Mouse (Mus musculus): ENCODE measurements around the gene Dpep1. TPM values are rescaled to one million over a fixed set of nuclear protein-coding genes. Genes with fewer than 3 reads are reported as not detected.

Dpep1 gene
- total RNA-seq (2012; rRNA removed), result not detected in 2 replicates

GRCm38 (mm10) chr8:123185566-123186409, at the start of gene Dpep1:
Dpep1 (plus strand) TSS chr8:123186242.
- in situ Hi-C loops (cut with MboI; ENCODE audit: low sequenced_read_pairs in 2 of 2, unreplicated experiment in 2 of 2), result no loop called here
- H3K27ac ChIP-seq (ENCODE audit: insufficient read depth, low read depth, low read length, poor library complexity, severe bottlenecking), result no peak within 1 kb of the TSS
- no peak within 1 kb of the TSS for H3K9ac ChIP-seq (ENCODE audit: insufficient read depth, low read depth, low read length, poor library complexity, severe bottlenecking)
- H3K9me3 ChIP-seq (ENCODE audit: control insufficient read depth, insufficient read depth, low read depth, low read length), result no peaks in the 10 kb centered on the region
- no peak for DNase-seq (ENCODE audit: low read depth, low spot score)
- peaks cover 0 to 8% of the 10 kb centered on the region in 2 experiments; a peak in 2 of 4 replicates for H3K4me1 ChIP-seq (ENCODE audit: control insufficient read depth in 2 of 2, insufficient read depth in 2 of 2, low read length in 2 of 2, poor library complexity in 1 of 2)
- TF ChIP-seq ZNF384 (IDR thresholded peaks at IDR 0.05; ENCODE audit: low read depth, low read length) (no peak), HCFC1 (IDR thresholded peaks at IDR 0.05; ENCODE audit: borderline replicate concordance, insufficient read depth, low read length) (no peak), MAFK (IDR thresholded peaks at IDR 0.05; ENCODE audit: insufficient read depth, low read depth, low read length) (no peak), CHD2 (IDR thresholded peaks at IDR 0.05; ENCODE audit: low read depth, low read length) (no peak), ZC3H11A (IDR thresholded peaks at IDR 0.05; ENCODE audit: borderline replicate concordance, low read depth, low read length) (no peak)
- no peak within 1 kb of the TSS for H3K4me3 ChIP-seq (ENCODE audit: insufficient read depth in 1 of 2, low read depth in 1 of 2, low read length in 2 of 2, poor library complexity in 1 of 2, severe bottlenecking in 1 of 2)
- no peaks in the 10 kb centered on the region for H3K36me3 ChIP-seq (ENCODE audit: control insufficient read depth, insufficient read depth, low read length, poor library complexity, severe bottlenecking)

- in situ Hi-C loops (cut with MboI; ENCODE audit: low sequenced_read_pairs in 2 of 2, unreplicated experiment in 2 of 2), result no loop called here
- DNase-seq (ENCODE audit: low read depth, low spot score), result no peak
- TF ChIP-seq ZC3H11A (IDR thresholded peaks at IDR 0.05; ENCODE audit: borderline replicate concordance, low read depth, low read length) (no peak), CHD2 (IDR thresholded peaks at IDR 0.05; ENCODE audit: low read depth, low read length) (no peak), MAFK (IDR thresholded peaks at IDR 0.05; ENCODE audit: insufficient read depth, low read depth, low read length) (no peak), ZNF384 (IDR thresholded peaks at IDR 0.05; ENCODE audit: low read depth, low read length) (no peak), HCFC1 (IDR thresholded peaks at IDR 0.05; ENCODE audit: borderline replicate concordance, insufficient read depth, low read length) (no peak)
Observed at GRCm38 (mm10) chr8:123136287-123136686, 49.8 kb upstream of the Dpep1 start.

GRCm38 (mm10) chr8:123137645-123138077, 48.4 kb upstream of the Dpep1 start:
- Histone ChIP-seq H3K9ac (ENCODE audit: insufficient read depth, low read depth, low read length, poor library complexity, severe bottlenecking) (no peak overlapping the region), H3K9me3 (ENCODE audit: control insufficient read depth, insufficient read depth, low read depth, low read length) (peaks cover 2% of the 10 kb centered on the region; the same call in 1 of the 2 replicates), H3K27ac (ENCODE audit: insufficient read depth, low read depth, low read length, poor library complexity, severe bottlenecking) (no peak overlapping the region), H3K4me3 (ENCODE audit: insufficient read depth in 1 of 2, low read depth in 1 of 2, low read length in 2 of 2, poor library complexity in 1 of 2, severe bottlenecking in 1 of 2) (no peak overlapping the region), H3K4me1 (ENCODE audit: control insufficient read depth in 2 of 2, insufficient read depth in 2 of 2, low read length in 2 of 2, poor library complexity in 1 of 2) (no peaks in the 10 kb centered on the region), H3K36me3 (ENCODE audit: control insufficient read depth, insufficient read depth, low read length, poor library complexity, severe bottlenecking) (no peaks in the 10 kb centered on the region)
- in situ Hi-C loops (cut with MboI; ENCODE audit: low sequenced_read_pairs in 2 of 2, unreplicated experiment in 2 of 2), result no loop called here
- TF ChIP-seq CHD2 (IDR thresholded peaks at IDR 0.05; ENCODE audit: low read depth, low read length), result no peak
- TF ChIP-seq MAFK (IDR thresholded peaks at IDR 0.05; ENCODE audit: insufficient read depth, low read depth, low read length), result no peak
- no peak for TF ChIP-seq ZC3H11A (IDR thresholded peaks at IDR 0.05; ENCODE audit: borderline replicate concordance, low read depth, low read length)
- no peak for DNase-seq (ENCODE audit: low read depth, low spot score)

More at GRCm38 (mm10) chr8:123136287-123136686, 49.8 kb upstream of the Dpep1 start:
- Histone ChIP-seq H3K27ac (ENCODE audit: insufficient read depth, low read depth, low read length, poor library complexity, severe bottlenecking) (no peak overlapping the region), H3K9ac (ENCODE audit: insufficient read depth, low read depth, low read length, poor library complexity, severe bottlenecking) (no peak overlapping the region), H3K36me3 (ENCODE audit: control insufficient read depth, insufficient read depth, low read length, poor library complexity, severe bottlenecking) (no peaks in the 10 kb centered on the region), H3K4me1 (ENCODE audit: control insufficient read depth in 2 of 2, insufficient read depth in 2 of 2, low read length in 2 of 2, poor library complexity in 1 of 2) (no peaks in the 10 kb centered on the region), H3K9me3 (ENCODE audit: control insufficient read depth, insufficient read depth, low read depth, low read length) (peaks cover 2% of the 10 kb centered on the region; the same call in 1 of the 2 replicates), H3K4me3 (ENCODE audit: insufficient read depth in 1 of 2, low read depth in 1 of 2, low read length in 2 of 2, poor library complexity in 1 of 2, severe bottlenecking in 1 of 2) (no peak overlapping the region)

- Histone ChIP-seq H3K4me1 (ENCODE audit: control insufficient read depth in 2 of 2, insufficient read depth in 2 of 2, low read length in 2 of 2, poor library complexity in 1 of 2) (no peaks in the 10 kb centered on the region), H3K4me3 (ENCODE audit: insufficient read depth in 1 of 2, low read depth in 1 of 2, low read length in 2 of 2, poor library complexity in 1 of 2, severe bottlenecking in 1 of 2) (no peak overlapping the region), H3K9ac (ENCODE audit: insufficient read depth, low read depth, low read length, poor library complexity, severe bottlenecking) (no peak overlapping the region), H3K9me3 (ENCODE audit: control insufficient read depth, insufficient read depth, low read depth, low read length) (peaks cover 2% of the 10 kb centered on the region; the same call in 1 of the 2 replicates), H3K27ac (ENCODE audit: insufficient read depth, low read depth, low read length, poor library complexity, severe bottlenecking) (no peak overlapping the region), H3K36me3 (ENCODE audit: control insufficient read depth, insufficient read depth, low read length, poor library complexity, severe bottlenecking) (no peaks in the 10 kb centered on the region)
- no peak for DNase-seq (ENCODE audit: low read depth, low spot score)
- in situ Hi-C loops (cut with MboI; ENCODE audit: low sequenced_read_pairs in 2 of 2, unreplicated experiment in 2 of 2), result no loop called here
- TF ChIP-seq CHD2 (IDR thresholded peaks at IDR 0.05; ENCODE audit: low read depth, low read length) (no peak), MAFK (IDR thresholded peaks at IDR 0.05; ENCODE audit: insufficient read depth, low read depth, low read length) (no peak), ZNF384 (IDR thresholded peaks at IDR 0.05; ENCODE audit: low read depth, low read length) (no peak), HCFC1 (IDR thresholded peaks at IDR 0.05; ENCODE audit: borderline replicate concordance, insufficient read depth, low read length) (no peak), ZC3H11A (IDR thresholded peaks at IDR 0.05; ENCODE audit: borderline replicate concordance, low read depth, low read length) (no peak)
Observed at GRCm38 (mm10) chr8:123138741-123139140, 47.3 kb upstream of the Dpep1 start.

Measured in ES-E14 (cell line).